Mouse (Mus musculus) CH12.LX (cell line): ENCODE data around the gene Sgpp1. TPM values are rescaled to one million over a fixed set of nuclear protein-coding genes. Genes with fewer than 3 reads are reported as not detected.

ENCODE experiments used
- DNase-seq: peaks from one replicate; pipeline ENCODE4 v3.0.0-alpha.2; 2013; ENCODE audit errors: extremely low read depth
- H3K27ac ChIP-seq: 2 replicates; pipeline ENCODE4 v1.5.1; 2012; ENCODE audit warnings: low read depth, mild to moderate bottlenecking, control low read depth, moderate library complexity; ENCODE audit not compliant: insufficient read depth
- H3K27me3 ChIP-seq: replicated peaks from 2 replicates; pipeline ENCODE3; 2012; ENCODE audit warnings: inconsistent platforms
- H3K36me3 ChIP-seq, 2 experiments: replicated peaks in 1 of 2; 2 replicates each; pipeline versions ENCODE3 to v1.6.1; 2012; ENCODE audit warnings: inconsistent platforms in 1 of 2, low read length in 1 of 2, mild to moderate bottlenecking in 1 of 2, mixed read lengths in 1 of 2, moderate library complexity in 1 of 2; ENCODE audit not compliant: control insufficient read depth in 1 of 2, insufficient read depth in 1 of 2
- H3K4me1 ChIP-seq, 2 experiments: 2 replicates each; pipeline ENCODE4 v1.6.1; 2012; ENCODE audit warnings: inconsistent platforms in 1 of 2, moderate library complexity in 1 of 2; ENCODE audit not compliant: insufficient read depth in 2 of 2, control insufficient read depth in 1 of 2
- H3K4me2 ChIP-seq: 2 replicates; pipeline ENCODE4 v1.6.1; 2012; ENCODE audit warnings: low read depth, mild to moderate bottlenecking, control low read depth; ENCODE audit not compliant: poor library complexity, insufficient read depth, severe bottlenecking
- H3K4me3 ChIP-seq, 3 experiments: fragments of 150-350 bp in 1 of 3; sonication (generic) in 1 of 3; replicated peaks in 1 of 3; 2 replicates each; pipeline versions ENCODE3 to v1.5.1; 2011 to 2012; ENCODE audit warnings: low read depth in 2 of 3, low read length in 2 of 3, mild to moderate bottlenecking in 2 of 3, moderate library complexity in 2 of 3, control low read depth in 1 of 3, improper control_type of control experiment in 1 of 3, inconsistent platforms in 1 of 3, mixed read lengths in 1 of 3; ENCODE audit not compliant: poor library complexity in 1 of 3
- H3K79me2 ChIP-seq: replicated peaks from 2 replicates; pipeline ENCODE4 v1.6.1; 2012; ENCODE audit warnings: mild to moderate bottlenecking, moderate library complexity; ENCODE audit not compliant: control insufficient read depth, poor library complexity, insufficient read depth, severe bottlenecking; ENCODE audit errors: extremely low read depth
- H3K9ac ChIP-seq: 2 replicates; pipeline ENCODE4 v1.6.1; 2012; ENCODE audit warnings: low read depth, mild to moderate bottlenecking, control low read depth, moderate library complexity; ENCODE audit not compliant: insufficient read depth
- H3K9me3 ChIP-seq: replicated peaks from 2 replicates; pipeline ENCODE3; 2012; ENCODE audit warnings: low read length, inconsistent platforms, mixed read lengths
- BHLHE40 ChIP-seq: IDR thresholded peaks from 2 replicates; pipeline ENCODE4 v1.6.1; 2011; ENCODE audit warnings: mild to moderate bottlenecking, low read depth, low read length, improper control_type of control experiment
- CHD1 ChIP-seq: IDR thresholded peaks from 2 replicates; pipeline ENCODE4 v1.6.1; 2012; ENCODE audit warnings: low read depth, low read length, improper control_type of control experiment, inconsistent platforms
- E2F4 ChIP-seq: IDR thresholded peaks from 2 replicates; pipeline ENCODE4 v1.6.1; 2011; ENCODE audit warnings: low read depth, low read length, improper control_type of control experiment; ENCODE audit not compliant: insufficient replicate concordance
- ELF1 ChIP-seq: IDR thresholded peaks from 2 replicates; pipeline ENCODE4 v1.6.1; 2014; ENCODE audit warnings: low read depth, mild to moderate bottlenecking, inconsistent platforms, low read length, improper control_type of control experiment
- EP300 ChIP-seq: IDR thresholded peaks from 2 replicates; pipeline ENCODE4 v1.6.1; 2011; ENCODE audit warnings: low read length, improper control_type of control experiment
- ETS1 ChIP-seq: conservative IDR thresholded peaks from 2 replicates; pipeline ENCODE4 v1.6.1; 2012; ENCODE audit warnings: low read depth, mild to moderate bottlenecking, inconsistent platforms, low read length, improper control_type of control experiment, moderate library complexity
- GABPA ChIP-seq: IDR thresholded peaks from 2 replicates; pipeline ENCODE4 v1.6.1; 2012; ENCODE audit warnings: low read depth, low read length, improper control_type of control experiment, inconsistent platforms; ENCODE audit not compliant: insufficient replicate concordance
- IRF4 ChIP-seq: IDR thresholded peaks from 2 replicates; pipeline ENCODE4 v1.6.1; 2014; ENCODE audit warnings: low read depth, mild to moderate bottlenecking, inconsistent platforms, low read length, improper control_type of control experiment
- JUN ChIP-seq: IDR thresholded peaks from 2 replicates; pipeline ENCODE4 v1.6.1; 2011; ENCODE audit warnings: low read depth, mild to moderate bottlenecking, low read length, improper control_type of control experiment, moderate library complexity; ENCODE audit not compliant: insufficient read depth
- JUND ChIP-seq: conservative IDR thresholded peaks from 2 replicates; pipeline ENCODE4 v1.6.1; 2011; ENCODE audit warnings: low read depth, low read length, improper control_type of control experiment
- MAZ ChIP-seq: IDR thresholded peaks from 2 replicates; pipeline ENCODE4 v1.6.1; 2012; ENCODE audit warnings: low read depth, mild to moderate bottlenecking, inconsistent platforms, low read length, improper control_type of control experiment, moderate library complexity
- MXI1 ChIP-seq: IDR thresholded peaks from 2 replicates; pipeline ENCODE4 v1.6.1; 2011; ENCODE audit warnings: mild to moderate bottlenecking, low read depth, low read length, improper control_type of control experiment
- MYC ChIP-seq: IDR thresholded peaks from 2 replicates; pipeline ENCODE4 v1.6.1; 2011; ENCODE audit warnings: low read depth, mild to moderate bottlenecking, improper control_type of control experiment, low read length
- NELFE ChIP-seq: IDR thresholded peaks from 2 replicates; pipeline ENCODE4 v1.6.1; 2011; ENCODE audit warnings: low read depth, low read length, improper control_type of control experiment
- POLR2A ChIP-seq: IDR thresholded peaks from 2 replicates; pipeline ENCODE4 v1.6.1; 2011; ENCODE audit warnings: low read depth, mild to moderate bottlenecking, improper control_type of control experiment, low read length
- POLR2AphosphoS2 ChIP-seq: IDR thresholded peaks from 2 replicates; pipeline ENCODE4 v1.6.1; 2011; ENCODE audit warnings: low read depth, low read length, improper control_type of control experiment
- TBP ChIP-seq: conservative IDR thresholded peaks from 2 replicates; pipeline ENCODE4 v1.6.1; 2011; ENCODE audit warnings: low read depth, low read length, improper control_type of control experiment
- USF1 ChIP-seq: IDR thresholded peaks from 2 replicates; pipeline ENCODE4 v1.6.1; 2014; ENCODE audit warnings: low read depth, mild to moderate bottlenecking, inconsistent platforms, low read length, improper control_type of control experiment
- USF2 ChIP-seq: conservative IDR thresholded peaks from 2 replicates; pipeline ENCODE4 v1.6.1; 2011; ENCODE audit warnings: low read depth, low read length, improper control_type of control experiment
- ZC3H11A ChIP-seq: IDR thresholded peaks from 2 replicates; pipeline ENCODE4 v1.6.1; 2012; ENCODE audit warnings: low read depth, mild to moderate bottlenecking, inconsistent platforms, low read length, improper control_type of control experiment
- ZMIZ1 ChIP-seq: IDR thresholded peaks from 2 replicates; pipeline ENCODE4 v1.6.1; 2012; ENCODE audit warnings: low read depth, mild to moderate bottlenecking, inconsistent platforms, low read length, improper control_type of control experiment
- dilution Hi-C: fragments of 300-500 bp; cut with MboI; formaldehyde crosslinking; loops from 2 replicates; pipeline ENCODE4 v1.14.3; 2020; ENCODE audit warnings: low sequenced_read_pairs; ENCODE audit not compliant: extremely low pct_unique_long_range_greater_than_20kb, extremely low pct_ligation_motif_present
- in situ Hi-C: fragments of 300-500 bp; cut with MboI; formaldehyde crosslinking; loops from 3 replicates; pipeline ENCODE4 v1.14.3; 2019; ENCODE audit warnings: low sequenced_read_pairs, low pct_ligation_motif_present, low pct_unique_long_range_greater_than_20kb, mixed read lengths
- polyA plus RNA-seq: library from polyadenylated mRNA; unstranded; fragments of >175 nt; gene quantifications from 2 replicates; pipeline ENCODE4 v1.2.1, GENCODE M21; 2012; ENCODE audit warnings: low read depth; ENCODE audit not compliant: insufficient read length
- total RNA-seq, 2 experiments: library from RNA; depleted of rRNA; stranded (reverse); fragments of 300-350 nt in 1 of 2; fragments of >200 nt in 1 of 2; gene quantifications; 2 replicates each; pipeline ENCODE4 v1.2.3; 2012 to 2014

Sgpp1 gene
- total and polyA plus RNA-seq, 3 experiments, result 17.3 to 43.9 (median 23.6) TPM

DNA sequence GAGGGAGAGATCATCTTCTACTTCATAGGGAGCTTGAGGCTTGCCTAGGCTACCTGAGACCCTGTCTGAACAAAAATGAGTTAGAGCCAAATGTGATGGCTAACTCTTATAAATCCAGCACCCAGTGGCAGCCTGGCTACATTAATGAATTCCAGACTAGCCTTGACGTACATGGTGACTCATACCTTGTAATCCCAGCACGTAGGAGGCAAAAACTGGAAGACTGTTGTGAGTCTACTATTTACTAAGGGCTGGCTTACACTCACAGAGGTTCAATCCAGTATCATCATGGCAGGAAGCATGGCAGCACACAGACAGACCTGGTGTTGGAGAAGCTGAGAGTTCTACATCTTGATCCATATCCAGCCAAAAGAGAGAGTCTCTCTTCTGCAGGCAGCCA lies 52.7 kb downstream of the Sgpp1 start:
- Histone ChIP-seq H3K79me2 (no peaks in the 10 kb centered on the region), H3K4me2 (no peak overlapping the region), H3K27ac (no peak overlapping the region), H3K36me3 (peaks cover 0 to 9% of the 10 kb centered on the region in 2 experiments), H3K9me3 (peaks cover 5% of the 10 kb centered on the region), H3K4me1 (no peaks in the 10 kb centered on the region), H3K9ac (no peak overlapping the region), H3K4me3 (no peak overlapping the region), H3K27me3 (no peaks in the 10 kb centered on the region)
- in situ Hi-C loops (no loop called here), dilution Hi-C loops (no loop called here)
- no peak for TF ChIP-seq USF2
- no peak for TF ChIP-seq POLR2A
- no peak for TF ChIP-seq USF1
- TF ChIP-seq ZMIZ1, result no peak
- no peak for TF ChIP-seq E2F4
- no peak for TF ChIP-seq MYC
- no peak for TF ChIP-seq MAZ
- TF ChIP-seq IRF4, result no peak
- no peak for TF ChIP-seq BHLHE40
- TF ChIP-seq NELFE, result no peak
- DNase-seq, result no peak

DNA sequence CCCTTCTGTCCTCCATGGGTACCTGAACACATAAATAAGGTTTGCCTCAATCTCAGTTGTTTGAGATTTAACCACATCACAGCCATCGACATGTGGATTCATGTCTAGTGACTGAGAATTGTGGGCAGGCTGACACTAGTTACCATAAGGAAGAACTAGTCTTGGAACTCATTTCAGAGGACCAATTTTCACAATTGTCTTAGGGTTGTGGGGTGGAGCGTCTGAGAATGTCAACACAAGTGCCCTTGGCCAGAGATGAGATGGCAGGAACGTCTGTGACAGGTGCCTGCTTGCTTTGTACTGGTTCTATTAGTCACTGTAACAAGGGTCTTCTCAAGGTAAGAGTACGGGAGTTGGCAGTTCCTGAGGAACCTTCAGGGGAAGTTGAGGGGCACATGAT lies 54.4 kb downstream of the Sgpp1 start:
- TF ChIP-seq NELFE (no peak), GABPA (no peak), JUND (no peak), ETS1 (no peak), ZMIZ1 (no peak), POLR2AphosphoS2 (no peak), CHD1 (no peak), ZC3H11A (no peak), MXI1 (no peak), EP300 (no peak), JUN (no peak), E2F4 (no peak), ELF1 (no peak), USF1 (no peak), TBP (no peak)
- Histone ChIP-seq H3K4me2 (no peak overlapping the region), H3K4me1 (no peaks in the 10 kb centered on the region), H3K27me3 (no peaks in the 10 kb centered on the region), H3K27ac (no peak overlapping the region), H3K9ac (no peak overlapping the region), H3K4me3 (no peak overlapping the region), H3K36me3 (peaks cover 0 to 15% of the 10 kb centered on the region in 2 experiments), H3K79me2 (no peaks in the 10 kb centered on the region), H3K9me3 (peaks cover 5% of the 10 kb centered on the region)
- DNase-seq, result no peak
- dilution Hi-C loops (no loop called here), in situ Hi-C loops (no loop called here)
